Mouse (Mus musculus): ENCODE results near the gene Trpc6. TPM values are rescaled to one million over a fixed set of nuclear protein-coding genes. Genes with fewer than 3 reads are reported as not detected.

Gene Trpc6
- total and polyA plus RNA-seq, 3 experiments: not detected

GRCm38 (mm10) chr9:8597089-8597488 lies 53.1 kb downstream of the Trpc6 start:
- no peaks in the 10 kb centered on the region for H3K9me3 ChIP-seq (replicated peaks)
- H3K27me3 ChIP-seq (ENCODE audit: insufficient read depth, low read length): no peaks in the 10 kb centered on the region
- no peak for TF ChIP-seq GATA1 (IDR thresholded peaks at IDR 0.05; ENCODE audit: borderline replicate concordance, low read length)
- no peak for TF ChIP-seq TAL1 (conservative IDR thresholded peaks at IDR 0.05; ENCODE audit: low read depth, low read length)
- no peak for TF ChIP-seq POLR2AphosphoS5 (IDR thresholded peaks at IDR 0.05; ENCODE audit: insufficient replicate concordance, low read depth, low read length)
- no peak for TF ChIP-seq CTCF (IDR thresholded peaks at IDR 0.05; ENCODE audit: low read depth, low read length)
- TF ChIP-seq GATA2 (IDR thresholded peaks at IDR 0.05; ENCODE audit: borderline replicate concordance, low read depth, low read length): no peak
- no peaks in the 10 kb centered on the region for H3K36me3 ChIP-seq (replicated peaks)
- DNase-seq (ENCODE audit: low spot score) (no peak), ATAC-seq (ENCODE audit: extremely low read depth, insufficient number of reproducible peaks, low FRiP score, poor library complexity, severe bottlenecking) (no peak)
- H3K4me3 ChIP-seq (ENCODE audit: low read depth, low read length): no peak overlapping the region
- H3K4me1 ChIP-seq (ENCODE audit: insufficient read depth, low read depth, low read length): no peaks in the 10 kb centered on the region

- no peaks in the 10 kb centered on the region for H3K27me3 ChIP-seq (ENCODE audit: insufficient read depth, low read length)
- no peak for TF ChIP-seq POLR2AphosphoS5 (IDR thresholded peaks at IDR 0.05; ENCODE audit: insufficient replicate concordance, low read depth, low read length)
- no peaks in the 10 kb centered on the region for H3K36me3 ChIP-seq (replicated peaks)
- H3K9me3 ChIP-seq (replicated peaks): no peaks in the 10 kb centered on the region
- no peak for ATAC-seq (ENCODE audit: extremely low read depth, insufficient number of reproducible peaks, low FRiP score, poor library complexity, severe bottlenecking)
- DNase-seq (ENCODE audit: low spot score): no peak
- no peaks in the 10 kb centered on the region for H3K4me1 ChIP-seq (ENCODE audit: insufficient read depth, low read depth, low read length)
- H3K4me3 ChIP-seq (ENCODE audit: low read depth, low read length): no peak overlapping the region
Measured at GRCm38 (mm10) chr9:8606816-8607491, 63.0 kb downstream of the Trpc6 start.

GRCm38 (mm10) chr9:8634344-8634743 lies 90.4 kb downstream of the Trpc6 start:
- H3K36me3 ChIP-seq (replicated peaks): no peaks in the 10 kb centered on the region

GRCm38 (mm10) chr9:8643453-8643852 lies 99.5 kb downstream of the Trpc6 start:
- H3K4me3 ChIP-seq (ENCODE audit: low read depth, low read length): no peak overlapping the region
- no peaks in the 10 kb centered on the region for H3K27me3 ChIP-seq (ENCODE audit: insufficient read depth, low read length)
- no peaks in the 10 kb centered on the region for H3K9me3 ChIP-seq (replicated peaks)
- no peaks in the 10 kb centered on the region for H3K36me3 ChIP-seq (replicated peaks)
- H3K4me1 ChIP-seq (ENCODE audit: insufficient read depth, low read depth, low read length): no peaks in the 10 kb centered on the region
- no peak for TF ChIP-seq TAL1 (conservative IDR thresholded peaks at IDR 0.05; ENCODE audit: low read depth, low read length)
- no peak for TF ChIP-seq GATA2 (IDR thresholded peaks at IDR 0.05; ENCODE audit: borderline replicate concordance, low read depth, low read length)
- TF ChIP-seq GATA1 (IDR thresholded peaks at IDR 0.05; ENCODE audit: borderline replicate concordance, low read length): no peak
- TF ChIP-seq CTCF (IDR thresholded peaks at IDR 0.05; ENCODE audit: low read depth, low read length): no peak
- no peak for TF ChIP-seq POLR2AphosphoS5 (IDR thresholded peaks at IDR 0.05; ENCODE audit: insufficient replicate concordance, low read depth, low read length)
- no peak for ATAC-seq (ENCODE audit: extremely low read depth, insufficient number of reproducible peaks, low FRiP score, poor library complexity, severe bottlenecking)
- DNase-seq (ENCODE audit: low spot score): no peak

More at GRCm38 (mm10) chr9:8634344-8634743, 90.4 kb downstream of the Trpc6 start:
- DNase-seq (ENCODE audit: low spot score) (no peak), ATAC-seq (ENCODE audit: extremely low read depth, insufficient number of reproducible peaks, low FRiP score, poor library complexity, severe bottlenecking) (no peak)
- H3K9me3 ChIP-seq (replicated peaks): no peaks in the 10 kb centered on the region
- H3K27me3 ChIP-seq (ENCODE audit: insufficient read depth, low read length): no peaks in the 10 kb centered on the region
- no peak overlapping the region for H3K4me3 ChIP-seq (ENCODE audit: low read depth, low read length)
- TF ChIP-seq GATA2 (IDR thresholded peaks at IDR 0.05; ENCODE audit: borderline replicate concordance, low read depth, low read length): no peak
- TF ChIP-seq GATA1 (IDR thresholded peaks at IDR 0.05; ENCODE audit: borderline replicate concordance, low read length): no peak
- no peak for TF ChIP-seq TAL1 (conservative IDR thresholded peaks at IDR 0.05; ENCODE audit: low read depth, low read length)
- TF ChIP-seq POLR2AphosphoS5 (IDR thresholded peaks at IDR 0.05; ENCODE audit: insufficient replicate concordance, low read depth, low read length): no peak
- no peak for TF ChIP-seq CTCF (IDR thresholded peaks at IDR 0.05; ENCODE audit: low read depth, low read length)
- no peaks in the 10 kb centered on the region for H3K4me1 ChIP-seq (ENCODE audit: insufficient read depth, low read depth, low read length)

GRCm38 (mm10) chr9:8655347-8655746 lies 111.4 kb downstream of the Trpc6 start:
- H3K4me1 ChIP-seq (ENCODE audit: insufficient read depth, low read depth, low read length): no peaks in the 10 kb centered on the region
- H3K27me3 ChIP-seq (ENCODE audit: insufficient read depth, low read length): no peaks in the 10 kb centered on the region
- no peak overlapping the region for H3K4me3 ChIP-seq (ENCODE audit: low read depth, low read length)
- H3K9me3 ChIP-seq (replicated peaks): no peaks in the 10 kb centered on the region
- DNase-seq (ENCODE audit: low spot score) (no peak), ATAC-seq (ENCODE audit: extremely low read depth, insufficient number of reproducible peaks, low FRiP score, poor library complexity, severe bottlenecking) (no peak)
- TF ChIP-seq POLR2AphosphoS5 (IDR thresholded peaks at IDR 0.05; ENCODE audit: insufficient replicate concordance, low read depth, low read length) (no peak), CTCF (IDR thresholded peaks at IDR 0.05; ENCODE audit: low read depth, low read length) (no peak), GATA2 (IDR thresholded peaks at IDR 0.05; ENCODE audit: borderline replicate concordance, low read depth, low read length) (no peak), TAL1 (conservative IDR thresholded peaks at IDR 0.05; ENCODE audit: low read depth, low read length) (no peak), GATA1 (IDR thresholded peaks at IDR 0.05; ENCODE audit: borderline replicate concordance, low read length) (no peak)
- H3K36me3 ChIP-seq (replicated peaks): no peaks in the 10 kb centered on the region

- H3K36me3 ChIP-seq (replicated peaks): no peaks in the 10 kb centered on the region
- no peak for ATAC-seq (ENCODE audit: extremely low read depth, insufficient number of reproducible peaks, low FRiP score, poor library complexity, severe bottlenecking)
Measured at GRCm38 (mm10) chr9:8672944-8673343, 129.0 kb downstream of the Trpc6 start.

More at GRCm38 (mm10) chr9:8672944-8673343, 129.0 kb downstream of the Trpc6 start:
- no peaks in the 10 kb centered on the region for H3K27me3 ChIP-seq (ENCODE audit: insufficient read depth, low read length)
- H3K9me3 ChIP-seq (replicated peaks): no peaks in the 10 kb centered on the region
- H3K4me3 ChIP-seq (ENCODE audit: low read depth, low read length): no peak overlapping the region
- no peak for DNase-seq (ENCODE audit: low spot score)
- no peak for TF ChIP-seq GATA2 (IDR thresholded peaks at IDR 0.05; ENCODE audit: borderline replicate concordance, low read depth, low read length)
- TF ChIP-seq GATA1 (IDR thresholded peaks at IDR 0.05; ENCODE audit: borderline replicate concordance, low read length): no peak
- TF ChIP-seq POLR2AphosphoS5 (IDR thresholded peaks at IDR 0.05; ENCODE audit: insufficient replicate concordance, low read depth, low read length): no peak
- no peak for TF ChIP-seq CTCF (IDR thresholded peaks at IDR 0.05; ENCODE audit: low read depth, low read length)
- no peak for TF ChIP-seq TAL1 (conservative IDR thresholded peaks at IDR 0.05; ENCODE audit: low read depth, low read length)
- H3K4me1 ChIP-seq (ENCODE audit: insufficient read depth, low read depth, low read length): no peaks in the 10 kb centered on the region
